Mouse (Mus musculus): ENCODE data around the gene Gm4952. TPM values are rescaled to one million over a fixed set of nuclear protein-coding genes. Genes with fewer than 3 reads are reported as not detected.

Gene Gm4952
- 0.21 TPM in 1 of 2 replicates, not detected in the other for polyA plus RNA-seq (2015; fragmentation: Nextera tagmentation; extraction: Ambion mirVana)

DNA sequence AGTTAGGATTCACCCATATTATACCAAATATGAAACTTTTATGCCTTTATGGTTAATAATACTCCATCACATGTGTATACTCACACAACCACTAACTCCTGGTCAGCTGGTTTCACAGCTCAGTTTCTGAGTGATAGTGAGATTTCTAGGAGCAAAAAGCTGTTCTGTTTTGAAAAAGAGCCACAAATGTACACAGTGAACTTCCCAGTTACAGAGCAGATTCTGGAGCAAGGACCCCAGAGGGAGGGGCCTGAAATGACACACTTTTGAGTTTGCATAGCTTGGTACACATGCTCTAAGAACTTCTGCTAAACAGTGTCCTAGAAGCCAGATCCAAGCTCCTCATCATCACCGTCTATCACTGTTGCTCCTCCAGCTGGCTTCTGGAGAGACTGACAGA, at the start of gene Gm4952:
Gene Gm4952, plus strand, starts transcription at position 301 of the 400 bp plus-strand sequence.
- Histone ChIP-seq H3K4me3 (replicated peaks; ENCODE audit: low read length) (no peak within 1 kb of the TSS), H3K9me3 (ENCODE audit: control insufficient read depth, low read length) (no peaks in the 10 kb centered on the region), H3K27me3 (replicated peaks; ENCODE audit: control insufficient read depth, insufficient read depth, low read length) (no peaks in the 10 kb centered on the region), H3K9ac (replicated peaks; ENCODE audit: low read depth, low read length) (no peak within 1 kb of the TSS), H3K36me3 (ENCODE audit: control insufficient read depth, insufficient read depth) (no peaks in the 10 kb centered on the region), H3K4me2 (ENCODE audit: low read length) (no peak within 1 kb of the TSS), H3K4me1 (replicated peaks; ENCODE audit: control insufficient read depth, insufficient read depth, low read length) (peaks cover 4% of the 10 kb centered on the region), H3K27ac (ENCODE audit: low read length) (no peak within 1 kb of the TSS)
- ATAC-seq = no peak
- WGBS = 74% methylated on average over 1 of the region's 1 CpGs

DNA sequence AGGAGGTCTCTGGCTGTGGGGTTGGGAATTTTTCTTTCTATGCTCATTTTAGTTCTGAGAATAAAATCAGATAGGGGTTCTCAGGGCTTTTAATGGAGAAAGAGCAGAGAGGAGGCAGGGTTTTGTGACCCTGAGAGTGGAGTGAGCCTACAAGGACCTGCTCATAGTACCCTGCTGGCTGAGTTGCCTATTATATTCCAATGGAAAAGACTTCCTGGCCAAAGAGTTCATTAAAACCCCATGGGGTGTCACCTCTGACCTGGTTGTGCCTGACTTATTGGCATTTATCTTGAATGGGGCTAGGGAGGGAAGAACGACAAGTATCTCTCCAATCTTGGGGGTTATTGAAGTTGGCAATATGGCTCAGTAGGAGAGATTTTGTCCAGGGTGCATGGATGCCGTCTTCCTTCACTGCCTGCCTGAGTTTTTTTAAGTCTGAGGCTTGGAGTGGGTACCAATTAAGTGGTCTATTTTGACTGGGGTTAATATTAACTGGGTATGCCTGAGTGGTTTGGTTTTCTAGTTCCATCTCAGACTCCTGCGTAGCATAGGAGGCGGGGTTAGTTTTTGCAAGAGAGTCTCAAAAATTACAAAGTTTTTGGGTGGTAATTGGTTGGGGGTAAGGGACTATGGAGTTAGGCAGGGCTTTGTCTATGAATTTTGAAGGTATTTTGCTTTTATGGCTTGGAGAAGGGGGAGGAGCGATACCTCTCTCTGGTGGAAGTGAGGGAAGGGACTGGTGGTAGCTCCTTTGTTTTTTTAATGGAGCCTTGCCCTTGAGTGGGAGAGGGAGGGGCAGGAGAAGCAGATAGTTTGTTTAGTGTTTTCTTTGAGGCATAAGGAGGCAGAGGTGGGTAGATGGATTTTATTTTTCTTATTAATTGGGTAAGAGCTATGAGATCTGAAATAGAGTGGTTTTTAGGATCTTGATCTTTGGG, 49.5 kb upstream of the Gm4952 start:
- Histone ChIP-seq H3K4me1 (replicated peaks; ENCODE audit: control insufficient read depth, insufficient read depth, low read length) (no peaks in the 10 kb centered on the region), H3K9ac (replicated peaks; ENCODE audit: low read depth, low read length) (no peak overlapping the region), H3K9me3 (ENCODE audit: control insufficient read depth, low read length) (no peaks in the 10 kb centered on the region), H3K27me3 (replicated peaks; ENCODE audit: control insufficient read depth, insufficient read depth, low read length) (no peaks in the 10 kb centered on the region), H3K4me2 (ENCODE audit: low read length) (no peak overlapping the region), H3K27ac (ENCODE audit: low read length) (no peak overlapping the region), H3K4me3 (replicated peaks; ENCODE audit: low read length) (no peak overlapping the region), H3K36me3 (ENCODE audit: control insufficient read depth, insufficient read depth) (no peaks in the 10 kb centered on the region)
- no peak for ATAC-seq
- 78% methylated on average over 5 of the region's 5 CpGs for WGBS

DNA sequence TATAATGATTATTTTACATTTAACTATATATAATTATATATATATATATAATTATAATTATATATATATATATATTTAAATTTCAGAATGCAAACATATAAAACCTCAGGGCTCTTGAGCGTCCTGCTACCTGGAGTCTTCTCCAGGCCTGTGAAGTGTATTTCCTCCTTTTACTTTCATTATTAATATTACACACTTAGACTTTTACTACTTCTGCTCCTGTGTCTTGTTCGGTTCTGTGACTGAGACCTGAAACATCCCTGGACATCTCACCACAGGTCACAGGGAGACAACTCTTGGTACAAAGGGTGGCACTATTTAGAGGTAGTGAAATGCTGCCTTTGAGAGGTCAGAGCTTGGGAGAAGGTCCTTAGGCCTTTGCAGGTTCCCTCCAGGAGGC, 43.5 kb upstream of the Gm4952 start:
- Histone ChIP-seq H3K4me2 (ENCODE audit: low read length) (no peak overlapping the region), H3K4me1 (replicated peaks; ENCODE audit: control insufficient read depth, insufficient read depth, low read length) (no peaks in the 10 kb centered on the region), H3K9me3 (ENCODE audit: control insufficient read depth, low read length) (no peaks in the 10 kb centered on the region), H3K4me3 (replicated peaks; ENCODE audit: low read length) (no peak overlapping the region), H3K9ac (replicated peaks; ENCODE audit: low read depth, low read length) (no peak overlapping the region), H3K27me3 (replicated peaks; ENCODE audit: control insufficient read depth, insufficient read depth, low read length) (no peaks in the 10 kb centered on the region), H3K27ac (ENCODE audit: low read length) (no peak overlapping the region), H3K36me3 (ENCODE audit: control insufficient read depth, insufficient read depth) (no peaks in the 10 kb centered on the region)
- 87% methylated on average over 2 of the region's 2 CpGs for WGBS
- no peak for ATAC-seq

DNA sequence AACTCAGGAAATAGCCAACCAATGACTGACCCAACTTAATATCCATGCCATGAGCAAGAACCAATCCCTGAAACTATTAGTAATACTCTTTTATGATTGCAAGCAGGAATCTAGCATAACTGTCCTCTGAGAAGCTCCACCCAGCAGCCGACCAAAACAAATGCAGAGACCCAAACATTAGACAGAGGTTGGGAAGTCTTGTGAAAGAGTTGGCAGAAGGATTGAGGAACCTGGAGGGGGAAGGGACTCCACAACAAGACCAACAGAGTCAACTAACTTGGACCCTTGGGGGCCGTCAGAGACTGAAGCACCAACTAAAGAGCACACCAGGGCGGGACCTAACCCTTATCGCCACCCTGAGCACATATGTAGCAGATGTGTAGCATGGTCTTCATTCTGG, 41.6 kb upstream of the Gm4952 start:
- Histone ChIP-seq H3K4me3 (replicated peaks; ENCODE audit: low read length) (no peak overlapping the region), H3K36me3 (ENCODE audit: control insufficient read depth, insufficient read depth) (no peaks in the 10 kb centered on the region), H3K4me2 (ENCODE audit: low read length) (no peak overlapping the region), H3K9me3 (ENCODE audit: control insufficient read depth, low read length) (no peaks in the 10 kb centered on the region), H3K4me1 (replicated peaks; ENCODE audit: control insufficient read depth, insufficient read depth, low read length) (no peaks in the 10 kb centered on the region), H3K9ac (replicated peaks; ENCODE audit: low read depth, low read length) (no peak overlapping the region), H3K27ac (ENCODE audit: low read length) (no peak overlapping the region), H3K27me3 (replicated peaks; ENCODE audit: control insufficient read depth, insufficient read depth, low read length) (no peaks in the 10 kb centered on the region)
- no peak for ATAC-seq
- WGBS = 88% methylated on average over 4 of the region's 4 CpGs

DNA sequence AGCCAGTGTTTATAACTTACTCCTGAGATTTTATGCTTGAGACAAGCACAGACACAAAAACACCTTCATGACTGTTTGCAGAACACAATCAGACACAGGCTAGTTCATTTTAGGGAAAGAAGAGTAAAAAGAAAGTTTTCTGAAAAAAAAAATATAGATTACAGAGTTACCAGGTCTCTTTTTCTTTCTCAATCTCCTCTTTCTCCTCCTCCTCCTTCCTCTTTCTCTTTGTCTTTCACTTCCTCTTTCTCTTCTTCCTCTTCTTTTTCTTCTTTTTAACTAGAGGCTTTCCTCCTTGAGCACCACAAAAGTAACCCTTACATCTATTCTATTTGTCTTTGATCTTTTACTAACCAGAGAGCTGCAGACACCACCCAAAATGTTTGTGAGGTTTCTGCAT, 35.6 kb upstream of the Gm4952 start:
- Histone ChIP-seq H3K9ac (replicated peaks; ENCODE audit: low read depth, low read length) (no peak overlapping the region), H3K4me2 (ENCODE audit: low read length) (no peak overlapping the region), H3K36me3 (ENCODE audit: control insufficient read depth, insufficient read depth) (no peaks in the 10 kb centered on the region), H3K27ac (ENCODE audit: low read length) (no peak overlapping the region), H3K9me3 (ENCODE audit: control insufficient read depth, low read length) (no peaks in the 10 kb centered on the region), H3K4me1 (replicated peaks; ENCODE audit: control insufficient read depth, insufficient read depth, low read length) (no peaks in the 10 kb centered on the region), H3K27me3 (replicated peaks; ENCODE audit: control insufficient read depth, insufficient read depth, low read length) (no peaks in the 10 kb centered on the region), H3K4me3 (replicated peaks; ENCODE audit: low read length) (no peak overlapping the region)
- ATAC-seq = no peak

DNA sequence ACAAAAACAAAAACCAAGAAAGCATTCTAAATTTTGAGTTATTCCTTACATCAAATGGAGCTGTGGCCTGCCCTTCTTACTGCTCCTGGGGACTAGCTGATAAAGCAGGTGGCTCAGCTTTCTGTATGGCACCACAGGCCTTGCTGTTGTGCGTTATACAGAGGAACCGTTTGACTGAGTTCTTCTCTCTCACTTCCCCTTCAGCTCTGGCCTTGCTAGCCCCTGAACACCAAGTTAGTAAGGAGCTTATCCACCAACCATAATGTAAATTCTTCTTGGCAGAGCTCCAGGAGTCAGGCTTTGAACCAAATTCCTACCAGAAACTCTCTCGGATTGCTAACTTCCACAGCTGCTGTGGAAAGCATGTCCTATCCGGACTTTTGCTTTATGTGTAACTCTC, 32.8 kb upstream of the Gm4952 start:
- Histone ChIP-seq H3K4me1 (replicated peaks; ENCODE audit: control insufficient read depth, insufficient read depth, low read length) (no peaks in the 10 kb centered on the region), H3K9ac (replicated peaks; ENCODE audit: low read depth, low read length) (no peak overlapping the region), H3K9me3 (ENCODE audit: control insufficient read depth, low read length) (no peaks in the 10 kb centered on the region), H3K27me3 (replicated peaks; ENCODE audit: control insufficient read depth, insufficient read depth, low read length) (no peaks in the 10 kb centered on the region), H3K27ac (ENCODE audit: low read length) (no peak overlapping the region), H3K4me2 (ENCODE audit: low read length) (no peak overlapping the region), H3K36me3 (ENCODE audit: control insufficient read depth, insufficient read depth) (no peaks in the 10 kb centered on the region), H3K4me3 (replicated peaks; ENCODE audit: low read length) (no peak overlapping the region)
- no peak for ATAC-seq
- WGBS = 55% methylated on average over 4 of the region's 4 CpGs

DNA sequence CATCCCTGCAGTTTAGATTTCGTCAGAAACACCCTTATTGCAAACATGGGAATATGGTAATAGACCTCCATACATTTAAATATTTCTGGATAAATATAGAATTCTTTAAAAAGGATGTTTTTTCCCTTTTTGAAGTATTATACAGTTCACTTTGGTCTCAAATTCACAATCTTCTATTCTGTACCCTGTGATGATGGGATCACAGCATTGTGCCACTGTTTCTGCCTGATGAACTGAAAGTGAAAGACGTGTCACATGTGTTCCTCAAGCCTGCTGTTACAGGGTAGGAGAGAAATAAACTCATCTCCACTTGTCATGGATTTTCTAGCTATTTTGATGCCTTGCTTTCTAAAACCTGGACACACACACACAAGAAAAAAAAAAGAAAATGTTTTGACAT, 28.9 kb upstream of the Gm4952 start:
- no peak for ATAC-seq
- Histone ChIP-seq H3K9me3 (ENCODE audit: control insufficient read depth, low read length) (no peaks in the 10 kb centered on the region), H3K36me3 (ENCODE audit: control insufficient read depth, insufficient read depth) (no peaks in the 10 kb centered on the region), H3K9ac (replicated peaks; ENCODE audit: low read depth, low read length) (no peak overlapping the region), H3K4me2 (ENCODE audit: low read length) (no peak overlapping the region), H3K27ac (ENCODE audit: low read length) (no peak overlapping the region), H3K4me1 (replicated peaks; ENCODE audit: control insufficient read depth, insufficient read depth, low read length) (peaks cover 10% of the 10 kb centered on the region; the same call in 1 of the 2 replicates), H3K4me3 (replicated peaks; ENCODE audit: low read length) (no peak overlapping the region), H3K27me3 (replicated peaks; ENCODE audit: control insufficient read depth, insufficient read depth, low read length) (no peaks in the 10 kb centered on the region)
- 71% methylated on average over 2 of the region's 2 CpGs for whole genome bisulfite sequencing

DNA sequence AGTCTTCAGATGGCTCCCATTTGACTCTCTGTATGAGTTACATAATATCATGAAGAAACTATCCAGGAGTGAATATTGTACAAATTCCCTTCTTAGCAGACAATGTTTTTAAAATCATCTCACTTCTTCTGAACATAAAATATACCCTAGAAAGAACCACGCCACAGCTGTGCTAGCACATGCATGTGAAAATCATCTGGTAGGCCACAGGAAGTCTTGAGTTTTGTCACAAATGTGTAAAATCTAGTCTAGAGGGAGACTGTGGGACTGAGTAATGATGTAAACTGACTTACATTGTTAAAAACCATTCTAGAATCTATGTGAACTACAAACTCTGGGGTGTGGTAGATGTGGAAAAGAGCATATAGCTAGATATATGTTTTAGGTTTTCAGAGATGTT, 28.1 kb upstream of the Gm4952 start:
- no peaks in the 10 kb centered on the region for H3K9me3 ChIP-seq (ENCODE audit: control insufficient read depth, low read length)
- H3K4me2 ChIP-seq (ENCODE audit: low read length) = no peak overlapping the region
- no peak overlapping the region for H3K4me3 ChIP-seq (replicated peaks; ENCODE audit: low read length)
- WGBS = 100% methylated on average over 1 of the region's 1 CpGs
- no peak overlapping the region for H3K27ac ChIP-seq (ENCODE audit: low read length)
- H3K4me1 ChIP-seq (replicated peaks; ENCODE audit: control insufficient read depth, insufficient read depth, low read length) = peaks cover 10% of the 10 kb centered on the region; the same call in 1 of the 2 replicates
- no peak overlapping the region for H3K9ac ChIP-seq (replicated peaks; ENCODE audit: low read depth, low read length)
- ATAC-seq = no peak
- H3K36me3 ChIP-seq (ENCODE audit: control insufficient read depth, insufficient read depth) = no peaks in the 10 kb centered on the region
- H3K27me3 ChIP-seq (replicated peaks; ENCODE audit: control insufficient read depth, insufficient read depth, low read length) = no peaks in the 10 kb centered on the region

DNA sequence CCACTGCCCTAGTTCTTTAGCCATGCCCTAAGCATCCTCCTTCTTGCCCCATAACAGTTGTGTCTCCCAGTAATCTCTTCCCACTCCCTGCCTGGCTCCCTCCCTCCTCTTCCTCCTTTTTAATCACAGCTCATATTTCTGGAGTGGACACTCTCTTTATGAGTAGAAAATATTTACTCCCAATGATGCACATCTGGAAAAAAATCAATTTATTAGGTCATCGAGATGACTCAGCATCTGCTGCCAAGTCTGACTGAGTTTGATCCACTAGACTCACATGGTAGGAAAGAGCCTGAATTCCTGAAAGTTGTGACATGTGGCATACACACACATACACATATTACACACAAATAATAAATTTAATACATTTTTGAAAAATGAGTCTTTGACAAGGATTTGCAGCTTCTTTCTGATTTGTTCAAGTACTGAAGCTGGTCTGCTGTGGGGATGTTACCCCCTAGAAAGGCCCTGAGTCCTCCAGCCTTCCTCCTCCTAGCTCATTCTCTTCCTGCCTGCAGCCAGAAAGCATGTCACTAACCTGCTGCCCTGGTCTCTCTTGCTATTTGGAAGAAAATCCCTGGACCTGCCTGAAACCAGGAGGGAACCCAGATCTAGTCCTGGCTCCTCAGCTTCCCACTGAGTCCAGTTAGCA, 27.0 kb upstream of the Gm4952 start:
- peak; percentile 10 for ATAC-seq
- WGBS = 83% methylated on average over 1 of the region's 1 CpGs
- H3K4me1 ChIP-seq (replicated peaks; ENCODE audit: control insufficient read depth, insufficient read depth, low read length) = peaks cover 10% of the 10 kb centered on the region; the same call in 1 of the 2 replicates

More for the DNA sequence above, 27.0 kb upstream of the Gm4952 start:
- peak overlapping the region; percentile 45 for H3K4me3 ChIP-seq (replicated peaks; ENCODE audit: low read length)
- H3K9me3 ChIP-seq (ENCODE audit: control insufficient read depth, low read length) = no peaks in the 10 kb centered on the region
- peak overlapping the region; percentile 58 for H3K9ac ChIP-seq (replicated peaks; ENCODE audit: low read depth, low read length)
- H3K27ac ChIP-seq (ENCODE audit: low read length) = no peak overlapping the region
- peak overlapping the region; percentile 66 for H3K4me2 ChIP-seq (ENCODE audit: low read length)
- no peaks in the 10 kb centered on the region for H3K36me3 ChIP-seq (ENCODE audit: control insufficient read depth, insufficient read depth)
- no peaks in the 10 kb centered on the region for H3K27me3 ChIP-seq (replicated peaks; ENCODE audit: control insufficient read depth, insufficient read depth, low read length)
